Mouse (Mus musculus) natural killer cell, adult 2 months (primary cell): ENCODE results near the gene Ldhd.

Source experiments
- DNase-seq, 2 experiments: peaks; one replicate each; pipeline ENCODE4 v3.0.0; 2022; ENCODE audit warnings: low spot score in 2 of 2

Ldhd gene

DNA sequence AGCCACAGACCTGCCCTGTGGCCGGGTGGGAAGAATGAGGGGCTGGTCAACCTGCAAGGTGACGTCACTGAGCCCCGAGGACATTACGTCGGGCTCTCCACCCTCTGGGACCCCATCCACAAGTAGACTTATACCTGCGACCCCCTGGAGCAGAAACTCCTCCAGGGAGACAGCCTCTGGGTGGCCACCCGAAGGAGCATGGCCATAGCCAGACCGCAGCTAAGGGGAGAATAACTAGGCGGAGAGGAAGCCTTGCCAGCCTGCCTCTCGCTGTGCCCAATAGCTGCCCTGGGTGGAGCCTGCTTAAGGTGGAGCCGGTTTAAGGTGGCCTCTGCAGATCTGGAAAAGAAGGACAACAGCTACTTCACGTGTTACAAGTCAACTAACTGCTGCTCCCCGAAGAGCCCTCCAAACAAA, at the start of gene Ldhd:
Gene Ldhd, minus strand, starts transcription at position 270 of the 417 bp plus-strand sequence.
- no peak for DNase-seq

DNA sequence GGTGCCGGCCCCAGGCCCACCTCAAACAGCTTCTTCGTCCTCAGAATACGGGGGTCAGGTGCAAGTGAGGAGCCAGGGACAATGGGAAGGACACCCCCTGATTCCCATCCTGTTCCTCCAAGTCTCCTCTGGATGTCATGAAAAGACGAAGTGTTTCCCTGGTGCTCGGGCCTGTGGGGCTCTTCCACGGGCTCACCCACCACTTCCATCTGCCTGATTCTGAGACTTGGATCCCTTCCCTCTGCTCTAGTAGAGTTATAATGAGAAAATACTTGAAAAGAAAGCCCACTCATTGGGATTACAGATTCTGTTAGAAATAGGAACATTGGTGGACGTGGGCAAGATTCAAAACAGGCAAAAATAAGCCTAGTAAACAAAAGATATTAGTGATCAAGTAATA, 48.7 kb upstream of the Ldhd start:
- no peak for DNase-seq

DNA sequence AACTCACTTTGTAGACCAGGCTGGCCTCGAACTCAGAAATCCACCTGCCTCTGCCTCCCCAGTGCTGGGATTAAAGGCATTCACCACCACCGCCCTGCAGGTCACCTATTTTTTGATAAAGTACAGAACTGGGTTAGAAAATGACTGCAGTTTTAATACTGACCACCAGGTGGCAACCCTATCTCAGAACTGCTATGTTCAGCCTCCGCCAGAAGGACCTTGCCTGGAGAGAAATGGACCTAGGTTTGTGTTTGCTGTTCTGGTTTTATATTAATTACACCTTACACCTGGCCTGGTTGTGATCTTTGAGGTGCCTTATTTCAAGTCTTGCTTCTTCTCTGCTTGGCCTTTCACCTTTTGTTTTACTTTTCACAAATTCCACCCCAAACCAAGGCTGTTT, 47.9 kb upstream of the Ldhd start:
- DNase-seq, result peak; percentile 29 to 53

DNA sequence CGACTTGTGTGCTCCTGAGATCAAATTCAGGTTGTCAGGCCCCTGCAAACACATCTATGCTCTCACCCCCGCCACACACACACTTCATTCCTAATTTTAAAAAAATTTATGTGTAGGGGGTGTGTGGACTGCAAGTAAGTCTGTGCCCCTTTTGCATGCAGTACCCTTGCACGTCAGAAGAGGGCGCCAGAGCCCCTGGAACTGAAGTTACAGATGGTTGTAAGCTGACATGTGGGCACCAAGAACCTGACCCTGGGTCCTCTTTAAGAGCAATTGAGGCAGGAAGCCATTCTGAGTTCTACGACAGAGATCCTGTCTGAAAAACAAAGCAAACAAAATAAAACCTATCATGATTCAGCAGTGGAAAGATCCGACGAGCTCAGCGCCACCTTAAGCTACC, 46.1 kb upstream of the Ldhd start:
- DNase-seq, result peak; percentile 7 to 29

DNA sequence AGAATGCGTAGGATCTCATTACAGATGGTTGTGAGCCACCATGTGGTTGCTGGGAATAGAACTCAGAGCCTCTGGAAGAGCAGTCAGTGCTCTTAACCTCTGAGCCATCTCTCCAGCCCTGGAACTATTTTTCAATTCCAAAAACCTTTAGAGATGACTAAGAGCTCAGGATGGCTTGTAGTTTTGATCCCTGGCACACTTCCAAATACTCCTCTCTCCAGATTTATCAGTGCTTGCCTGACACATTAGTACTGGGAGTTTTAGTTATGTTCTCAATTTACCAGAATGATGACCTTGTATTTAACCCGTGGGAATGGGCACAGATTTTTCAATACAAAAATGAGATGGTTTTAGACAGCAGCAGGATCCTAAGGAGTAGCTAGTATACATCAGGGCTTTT, 36.6 kb upstream of the Ldhd start:
- DNase-seq, result no peak

DNA sequence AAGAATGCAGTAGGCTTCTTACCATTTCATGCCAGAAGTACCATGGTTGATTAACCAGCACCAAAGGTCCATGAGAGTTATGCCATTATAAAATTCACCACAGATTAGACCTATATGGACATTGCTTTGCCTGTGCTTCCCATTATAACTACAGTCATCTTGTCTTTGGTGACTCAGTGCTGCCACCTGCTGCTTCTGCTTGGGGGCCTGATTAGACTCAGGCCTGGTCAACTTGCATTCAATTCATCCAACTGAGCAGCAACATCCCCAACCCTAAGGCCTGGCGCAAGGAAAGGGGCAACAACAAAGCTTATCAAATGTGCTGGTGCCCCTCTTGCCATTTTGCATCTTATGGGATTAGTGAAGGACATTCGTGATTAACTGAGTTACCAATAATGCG, 32.3 kb upstream of the Ldhd start:
- DNase-seq, result peak; percentile 33 to 66

DNA sequence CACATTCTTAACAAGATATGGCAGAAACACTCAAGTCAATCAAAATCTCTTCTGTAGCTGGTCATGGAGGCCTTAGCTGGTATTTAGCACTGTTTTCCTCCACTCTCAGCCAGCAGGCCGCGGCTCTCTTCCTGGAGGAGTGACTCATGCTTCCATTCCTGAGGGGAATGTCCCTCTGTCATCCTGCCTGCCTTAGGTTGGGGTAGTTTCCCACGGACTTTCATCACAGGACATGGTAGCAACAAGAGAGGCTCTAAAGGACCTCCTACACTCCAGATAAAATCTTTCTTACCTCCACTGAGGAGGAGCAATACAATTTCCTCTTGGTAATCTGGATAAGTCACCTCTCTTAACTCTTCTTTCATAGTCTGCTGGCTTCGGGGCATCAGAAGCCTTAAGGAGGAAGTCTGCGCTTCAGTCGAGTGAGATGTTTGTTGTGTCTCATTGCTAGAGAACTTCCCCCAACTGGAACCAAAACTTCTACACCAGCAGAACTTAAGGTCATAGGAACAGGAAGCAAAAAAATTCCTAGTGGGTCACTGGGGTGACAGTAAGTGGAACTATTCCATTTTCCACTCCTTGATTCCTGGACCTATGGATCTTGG, 28.7 kb upstream of the Ldhd start:
- no peak for DNase-seq

GRCm38 (mm10) chr8:111657312-111657854, 27.2 kb upstream of the Ldhd start:
- DNase-seq, result no peak

DNA sequence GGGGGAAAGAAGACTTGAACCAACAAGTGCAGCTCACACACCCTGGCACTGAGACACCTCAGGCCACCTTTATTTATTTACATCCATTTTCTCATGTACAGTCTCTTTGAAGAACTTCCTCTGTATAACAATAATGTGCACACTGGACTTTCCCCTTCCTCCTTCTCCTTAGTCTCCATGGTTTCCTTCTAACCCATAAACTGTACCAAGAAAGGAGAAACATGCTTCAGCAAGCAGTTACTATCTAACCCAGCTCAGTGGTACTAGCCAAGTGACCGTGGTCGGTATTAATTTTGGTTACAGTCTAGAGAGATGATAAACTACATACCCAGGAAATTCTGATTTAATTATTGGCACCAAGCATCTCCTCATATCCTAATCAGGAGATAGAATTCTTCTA, 23.4 kb upstream of the Ldhd start:
- no peak for DNase-seq

GRCm38 (mm10) chr8:111650651-111651050, 20.5 kb upstream of the Ldhd start:
- DNase-seq, result no peak

DNA sequence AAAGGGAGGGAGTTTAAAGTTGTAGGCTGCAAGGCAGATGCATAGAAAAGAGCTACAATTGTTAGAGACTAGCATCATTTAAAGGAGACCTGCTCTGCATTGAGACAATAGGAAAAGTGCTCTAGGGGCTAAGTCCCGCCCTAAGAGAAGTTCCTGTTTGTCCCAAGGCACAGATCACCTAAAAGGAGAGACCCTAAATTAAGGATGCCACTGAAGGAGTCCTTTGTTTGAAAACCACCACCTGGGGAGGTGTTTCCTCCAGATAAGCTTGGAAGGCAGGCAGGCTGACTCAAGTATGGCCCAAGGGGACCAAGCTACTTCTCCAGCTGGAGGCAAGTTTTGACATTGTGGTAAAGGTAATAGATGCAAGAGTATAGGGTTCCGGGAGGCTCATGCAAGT, 18.7 kb upstream of the Ldhd start:
- DNase-seq, result no peak

DNA sequence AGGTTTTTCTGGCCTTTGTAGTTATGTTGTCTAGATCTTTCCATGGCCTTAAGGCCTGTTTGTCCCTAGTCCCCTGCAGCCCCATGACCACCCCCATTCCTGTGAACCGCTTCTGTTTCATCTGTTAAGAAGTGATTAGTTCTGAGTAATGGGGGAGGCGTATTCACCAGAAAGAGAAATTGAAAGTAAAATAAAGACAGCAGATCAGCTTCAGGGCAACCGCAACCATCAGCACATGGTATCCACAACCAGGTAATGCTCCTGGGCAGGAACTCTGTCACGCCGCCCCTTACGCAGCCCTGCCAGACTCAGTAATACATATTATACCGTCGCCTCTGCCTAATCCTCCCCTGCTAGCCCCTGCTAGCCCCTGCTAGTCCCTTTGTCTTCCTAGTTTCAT, 15.5 kb upstream of the Ldhd start:
- peak in 1 of 2 experiments; percentile 23 for DNase-seq

- peak; percentile 77 to 83 for DNase-seq
These were observed 14.3 kb upstream of the Ldhd start for GRCm38 (mm10) chr8:111644286-111645051.

- peak; percentile 74 to 88 for DNase-seq
These were observed 13.3 kb upstream of the Ldhd start, which contains the start of gene Zfp1 for GRCm38 (mm10) chr8:111643264-111644141. TSS of gene Zfp1 (plus strand) at chr8:111643401.

DNA sequence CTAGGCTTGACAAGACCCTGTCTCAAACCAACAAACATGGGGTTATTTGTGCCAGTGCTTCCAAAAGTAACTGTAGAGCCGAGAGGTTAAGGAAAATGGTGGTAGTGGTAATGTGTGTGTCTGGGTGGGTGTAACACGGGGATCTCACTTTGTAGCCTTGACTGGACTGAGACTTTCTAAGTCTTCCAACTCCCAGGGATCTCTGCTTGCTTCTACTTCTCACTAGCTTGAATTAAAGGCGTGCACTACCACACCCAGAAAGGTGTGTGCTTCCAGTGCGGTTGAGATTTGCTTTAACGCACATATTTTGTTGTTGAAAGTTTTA, 12.7 kb upstream of the Ldhd start:
- DNase-seq, result no peak

GRCm38 (mm10) chr8:111642496-111642895, 12.3 kb upstream of the Ldhd start:
- DNase-seq, result no peak

DNA sequence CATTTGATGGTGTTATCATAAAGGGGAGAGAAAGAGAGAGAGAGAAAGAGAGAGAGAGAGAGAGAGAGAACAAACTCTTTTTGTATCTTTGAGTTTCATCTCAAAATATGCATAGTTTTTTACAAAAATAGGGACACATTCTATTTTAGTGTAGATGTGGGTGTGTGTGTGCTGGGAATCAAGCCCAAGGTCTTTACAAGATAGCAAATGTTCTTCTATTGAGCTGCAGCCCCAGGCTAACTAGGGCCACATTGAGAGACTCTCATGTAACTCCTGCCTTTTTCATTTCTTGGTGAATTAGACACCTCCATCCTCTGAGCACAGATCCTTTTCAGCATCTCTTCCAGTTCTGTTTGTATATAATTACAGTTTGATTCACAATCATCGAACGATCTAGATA, 10.9 kb upstream of the Ldhd start:
- no peak for DNase-seq

DNA sequence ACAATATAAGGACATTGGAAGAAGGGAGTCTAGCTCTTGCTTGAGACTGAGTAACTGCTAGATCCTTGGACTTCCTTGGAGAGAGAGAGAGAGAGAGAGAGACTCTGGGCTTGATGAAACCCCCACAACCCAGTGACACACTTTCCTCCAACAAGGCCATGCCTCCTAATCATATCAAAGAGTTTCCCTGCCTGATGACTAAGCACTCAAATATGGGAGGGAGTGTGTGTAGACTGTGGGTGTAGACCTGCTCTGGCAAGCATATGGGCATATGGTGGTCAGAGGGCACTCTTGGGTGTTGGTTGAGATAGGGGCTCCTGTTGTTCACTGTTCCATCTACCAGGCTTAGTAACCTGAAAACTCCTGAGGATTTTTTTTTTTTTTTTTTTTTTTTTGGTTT, 7.9 kb upstream of the Ldhd start:
- no peak for DNase-seq

GRCm38 (mm10) chr8:111632976-111633375, 2.8 kb upstream of the Ldhd start:
- no peak for DNase-seq

DNA sequence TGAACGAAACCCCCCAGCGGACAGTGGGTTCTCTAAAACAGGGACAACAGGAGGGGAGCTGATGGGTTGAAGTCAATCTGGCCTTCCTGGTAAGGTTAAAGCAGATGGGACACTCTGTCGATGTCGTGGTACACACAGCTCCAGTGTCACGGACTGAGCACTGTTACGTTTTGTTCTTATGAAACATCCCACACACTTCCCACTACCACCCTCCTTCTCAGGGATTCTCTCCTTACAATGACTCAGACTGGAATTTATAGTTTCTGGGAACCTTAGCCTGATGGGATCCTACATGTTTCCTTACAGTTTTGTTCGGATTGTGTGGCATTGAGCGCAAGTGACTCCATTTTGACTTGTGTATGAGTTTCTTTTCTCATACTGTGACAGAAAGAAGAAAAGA, 1.4 kb upstream of the Ldhd start:
- DNase-seq, result no peak

DNA sequence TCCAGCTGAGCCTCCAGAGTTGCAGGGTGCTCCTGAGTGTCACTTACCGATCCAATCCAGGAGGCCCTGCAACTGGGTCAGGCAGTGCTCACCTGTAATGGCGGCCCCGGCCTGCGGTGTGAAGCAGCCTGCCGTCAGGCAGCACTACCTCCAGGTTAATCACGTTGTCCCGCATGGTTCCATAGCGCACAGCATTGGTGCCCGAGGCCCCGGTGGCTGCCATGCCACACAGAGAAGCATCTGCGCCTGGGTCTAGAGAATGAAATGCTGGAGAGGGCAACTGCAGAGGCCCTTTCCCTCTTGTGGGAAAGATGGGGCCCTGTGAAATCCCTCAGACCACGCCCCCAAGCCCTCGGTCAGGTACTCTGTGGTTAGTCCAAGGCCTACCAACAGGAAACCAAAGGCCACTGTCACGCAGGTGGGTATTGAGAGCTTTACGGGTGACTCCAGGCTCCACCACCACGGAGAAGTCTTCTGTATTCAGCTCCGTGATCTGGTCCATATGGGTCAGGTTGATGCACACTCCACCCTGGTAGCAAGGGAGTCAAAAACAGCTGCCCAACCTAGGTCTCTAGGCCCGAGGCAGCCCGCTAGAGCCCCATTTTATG, 1.2 kb downstream of the Ldhd start:
- no peak for DNase-seq

- DNase-seq, result no peak
These were observed 1.8 kb downstream of the Ldhd start for GRCm38 (mm10) chr8:111628401-111628800.
